Mouse (Mus musculus) kidney, embryonic 15.5 days (tissue): ENCODE results near the gene Castor1. TPM values are rescaled to one million over a fixed set of nuclear protein-coding genes. Genes with fewer than 3 reads are reported as not detected.

Source experiments
- ATAC-seq: fragments of 200-750 bp; cut with Nextera tagmentation; replicated peaks from 2 replicates; pipeline ENCODE4 v1.8.0; 2017; ENCODE audit warnings: moderate TSS enrichment; ENCODE audit not compliant: low FRiP score
- H3K27ac ChIP-seq: fragments of 300-500 bp; sonication (generic); 2 replicates; pipeline ENCODE4 v1.5.1; 2015; ENCODE audit warnings: mild to moderate bottlenecking, inconsistent platforms
- H3K27me3 ChIP-seq: fragments of 300-500 bp; sonication (generic); 2 replicates; pipeline ENCODE4 v1.6.1; 2015; ENCODE audit warnings: inconsistent platforms
- H3K36me3 ChIP-seq: fragments of 300-500 bp; sonication (generic); 2 replicates; pipeline ENCODE4 v1.6.1; 2015; ENCODE audit warnings: inconsistent platforms
- H3K4me1 ChIP-seq: fragments of 300-500 bp; sonication (generic); 2 replicates; pipeline ENCODE4 v1.6.1; 2015; ENCODE audit warnings: inconsistent platforms
- H3K4me2 ChIP-seq: fragments of 300-500 bp; sonication (generic); 2 replicates; pipeline ENCODE4 v1.6.1; 2015; ENCODE audit warnings: moderate library complexity, mild to moderate bottlenecking, inconsistent platforms
- H3K4me3 ChIP-seq: fragments of 300-500 bp; sonication (generic); replicated peaks from 2 replicates; pipeline ENCODE4 v1.5.1; 2015; ENCODE audit warnings: mild to moderate bottlenecking, inconsistent platforms
- H3K9ac ChIP-seq: fragments of 300-500 bp; sonication (generic); 2 replicates; pipeline ENCODE4 v1.6.1; 2015; ENCODE audit warnings: mild to moderate bottlenecking, inconsistent platforms
- H3K9me3 ChIP-seq: fragments of 300-500 bp; sonication (generic); replicated peaks from 2 replicates; pipeline ENCODE4 v1.6.1; 2016; ENCODE audit warnings: inconsistent platforms
- WGBS: fragments of 180-500 bp; shearing (Covaris S2); methylation state at CpG from one replicate; pipeline ENCODE4 v1.1.7; 2015; ENCODE audit warnings: mixed read lengths; 5-methylcytosine and 5-hydroxymethylcytosine counted together
- polyA plus RNA-seq: library from polyadenylated mRNA; unstranded; fragments of >200 nt; fragmentation: Nextera tagmentation; extraction: Ambion mirVana; gene quantifications from 2 replicates; pipeline ENCODE4 v1.2.1, GENCODE M21; 2015

Castor1 gene
- polyA plus RNA-seq, 1 experiment from 2014 or later, result 6.5 TPM

GRCm38 (mm10) chr11:4238167-4238566 is 20.1 kb downstream of the Castor1 start:
- no peaks in the 10 kb centered on the region for H3K27me3 ChIP-seq
- no peaks in the 10 kb centered on the region for H3K4me1 ChIP-seq
- H3K4me3 ChIP-seq, result no peak overlapping the region
- no peaks in the 10 kb centered on the region for H3K9me3 ChIP-seq
- H3K4me2 ChIP-seq, result no peak overlapping the region
- no peaks in the 10 kb centered on the region for H3K36me3 ChIP-seq
- WGBS, result 86% methylated on average over 6 of the region's 6 CpGs
- no peak overlapping the region for H3K27ac ChIP-seq
- no peak overlapping the region for H3K9ac ChIP-seq
- no peak for ATAC-seq

- no peak for ATAC-seq
- H3K9ac ChIP-seq, result no peak overlapping the region
- H3K4me1 ChIP-seq, result no peaks in the 10 kb centered on the region
- H3K4me2 ChIP-seq, result no peak overlapping the region
- H3K27me3 ChIP-seq, result no peaks in the 10 kb centered on the region
- no peak overlapping the region for H3K27ac ChIP-seq
- H3K9me3 ChIP-seq, result no peaks in the 10 kb centered on the region
- no peaks in the 10 kb centered on the region for H3K36me3 ChIP-seq
- H3K4me3 ChIP-seq, result no peak overlapping the region
- 90% methylated on average over 23 of the region's 23 CpGs for WGBS
Measured at GRCm38 (mm10) chr11:4239691-4240090, 21.7 kb downstream of the Castor1 start.

GRCm38 (mm10) chr11:4240151-4240550 is 22.1 kb downstream of the Castor1 start:
- Histone ChIP-seq H3K27me3 (no peaks in the 10 kb centered on the region), H3K9me3 (no peaks in the 10 kb centered on the region), H3K4me1 (no peaks in the 10 kb centered on the region), H3K36me3 (no peaks in the 10 kb centered on the region), H3K4me3 (no peak overlapping the region), H3K4me2 (no peak overlapping the region), H3K27ac (no peak overlapping the region), H3K9ac (no peak overlapping the region)
- WGBS, result 78% methylated on average over 7 of the region's 7 CpGs
- ATAC-seq, result no peak

GRCm38 (mm10) chr11:4241180-4241579 is 23.2 kb downstream of the Castor1 start:
- no peaks in the 10 kb centered on the region for H3K27me3 ChIP-seq
- no peaks in the 10 kb centered on the region for H3K4me1 ChIP-seq
- no peak overlapping the region for H3K4me2 ChIP-seq
- 72% methylated on average over 4 of the region's 4 CpGs for WGBS
- H3K9ac ChIP-seq, result no peak overlapping the region
- no peaks in the 10 kb centered on the region for H3K9me3 ChIP-seq
- no peaks in the 10 kb centered on the region for H3K36me3 ChIP-seq
- ATAC-seq, result no peak
- H3K4me3 ChIP-seq, result no peak overlapping the region
- H3K27ac ChIP-seq, result no peak overlapping the region

- Histone ChIP-seq H3K4me2 (no peak overlapping the region), H3K4me3 (no peak overlapping the region), H3K36me3 (no peaks in the 10 kb centered on the region), H3K4me1 (no peaks in the 10 kb centered on the region), H3K9ac (no peak overlapping the region), H3K9me3 (no peaks in the 10 kb centered on the region), H3K27ac (no peak overlapping the region), H3K27me3 (no peaks in the 10 kb centered on the region)
- no peak for ATAC-seq
- WGBS, result 78% methylated on average over 6 of the region's 6 CpGs
Measured at GRCm38 (mm10) chr11:4246126-4246525, 28.1 kb downstream of the Castor1 start.

GRCm38 (mm10) chr11:4246623-4247022 is 28.6 kb downstream of the Castor1 start:
- Histone ChIP-seq H3K9me3 (no peaks in the 10 kb centered on the region), H3K4me3 (no peak overlapping the region), H3K27me3 (no peaks in the 10 kb centered on the region), H3K9ac (no peak overlapping the region), H3K27ac (no peak overlapping the region), H3K36me3 (no peaks in the 10 kb centered on the region), H3K4me1 (no peaks in the 10 kb centered on the region), H3K4me2 (no peak overlapping the region)
- 73% methylated on average over 4 of the region's 4 CpGs for WGBS
- ATAC-seq, result no peak

- H3K9ac ChIP-seq, result no peak overlapping the region
- no peaks in the 10 kb centered on the region for H3K27me3 ChIP-seq
- no peaks in the 10 kb centered on the region for H3K9me3 ChIP-seq
- WGBS, result 78% methylated on average over 14 of the region's 14 CpGs
- no peak overlapping the region for H3K4me2 ChIP-seq
- H3K4me1 ChIP-seq, result no peaks in the 10 kb centered on the region
- no peaks in the 10 kb centered on the region for H3K36me3 ChIP-seq
- no peak for ATAC-seq
- no peak overlapping the region for H3K4me3 ChIP-seq
- H3K27ac ChIP-seq, result no peak overlapping the region
Measured at GRCm38 (mm10) chr11:4247201-4247959, 29.4 kb downstream of the Castor1 start.

GRCm38 (mm10) chr11:4249151-4249550 is 31.1 kb downstream of the Castor1 start:
- no peaks in the 10 kb centered on the region for H3K4me1 ChIP-seq
- no peak overlapping the region for H3K27ac ChIP-seq
- ATAC-seq, result no peak
- H3K36me3 ChIP-seq, result no peaks in the 10 kb centered on the region
- H3K9ac ChIP-seq, result no peak overlapping the region
- H3K27me3 ChIP-seq, result no peaks in the 10 kb centered on the region
- H3K9me3 ChIP-seq, result no peaks in the 10 kb centered on the region
- H3K4me2 ChIP-seq, result no peak overlapping the region
- WGBS, result 92% methylated on average over 3 of the region's 3 CpGs
- no peak overlapping the region for H3K4me3 ChIP-seq

GRCm38 (mm10) chr11:4250290-4250689 is 32.3 kb downstream of the Castor1 start:
- no peaks in the 10 kb centered on the region for H3K27me3 ChIP-seq
- no peak overlapping the region for H3K4me2 ChIP-seq
- WGBS, result 78% methylated on average over 7 of the region's 7 CpGs
- no peak overlapping the region for H3K9ac ChIP-seq
- no peaks in the 10 kb centered on the region for H3K9me3 ChIP-seq
- H3K4me1 ChIP-seq, result no peaks in the 10 kb centered on the region
- H3K4me3 ChIP-seq, result no peak overlapping the region
- H3K27ac ChIP-seq, result no peak overlapping the region
- ATAC-seq, result no peak
- no peaks in the 10 kb centered on the region for H3K36me3 ChIP-seq

GRCm38 (mm10) chr11:4251376-4251775 is 33.4 kb downstream of the Castor1 start:
- H3K4me3 ChIP-seq, result no peak overlapping the region
- no peaks in the 10 kb centered on the region for H3K4me1 ChIP-seq
- no peak for ATAC-seq
- no peaks in the 10 kb centered on the region for H3K9me3 ChIP-seq
- 75% methylated on average over 3 of the region's 3 CpGs for WGBS
- no peaks in the 10 kb centered on the region for H3K27me3 ChIP-seq
- H3K4me2 ChIP-seq, result no peak overlapping the region
- H3K9ac ChIP-seq, result no peak overlapping the region
- no peak overlapping the region for H3K27ac ChIP-seq
- H3K36me3 ChIP-seq, result no peaks in the 10 kb centered on the region

GRCm38 (mm10) chr11:4252886-4253285 is 34.9 kb downstream of the Castor1 start:
- no peak for ATAC-seq
- Histone ChIP-seq H3K4me1 (no peaks in the 10 kb centered on the region), H3K27ac (no peak overlapping the region), H3K4me3 (no peak overlapping the region), H3K9me3 (no peaks in the 10 kb centered on the region), H3K4me2 (no peak overlapping the region), H3K27me3 (no peaks in the 10 kb centered on the region), H3K36me3 (no peaks in the 10 kb centered on the region), H3K9ac (no peak overlapping the region)
- WGBS, result 71% methylated on average over 2 of the region's 2 CpGs

- H3K9me3 ChIP-seq, result no peaks in the 10 kb centered on the region
- WGBS, result 66% methylated on average over 11 of the region's 11 CpGs
- ATAC-seq, result no peak
- H3K27me3 ChIP-seq, result 0 out of 2 replicates have a peak, but pooled peaks cover 3% of the 10 kb centered on the region
- no peak within 1 kb of the TSS for H3K9ac ChIP-seq
- no peak within 1 kb of the TSS for H3K4me3 ChIP-seq
- H3K4me2 ChIP-seq, result no peak within 1 kb of the TSS
- no peaks in the 10 kb centered on the region for H3K36me3 ChIP-seq
- H3K27ac ChIP-seq, result no peak within 1 kb of the TSS
- peaks cover 30% of the 10 kb centered on the region for H3K4me1 ChIP-seq
Measured at GRCm38 (mm10) chr11:4256846-4257607, 39.0 kb downstream of the Castor1 start, which contains the start of gene Lif. Gene Lif (plus strand): TSS chr11:4257557.
